Mouse (Mus musculus): ENCODE measurements around the gene Arsk. TPM values are rescaled to one million over a fixed set of nuclear protein-coding genes. Genes with fewer than 3 reads are reported as not detected.

Gene Arsk
- polyA plus RNA-seq, 1 experiment, result 1.5 TPM

GRCm38 (mm10) chr13:76044971-76045370 is 53.5 kb downstream of the Arsk start:
- no peak for DNase-seq (ENCODE audit: low read depth, low spot score)

GRCm38 (mm10) chr13:76042455-76042854 is 56.0 kb downstream of the Arsk start:
- WGBS, result 44% methylated on average over 1 of the region's 1 CpGs
- no peak for DNase-seq (ENCODE audit: low read depth, low spot score)

GRCm38 (mm10) chr13:76024588-76024987 is 73.9 kb downstream of the Arsk start:
- DNase-seq (ENCODE audit: low read depth, low spot score), result no peak
- 61% methylated on average over 3 of the region's 3 CpGs for WGBS

GRCm38 (mm10) chr13:76021782-76022181 is 76.7 kb downstream of the Arsk start:
- DNase-seq (ENCODE audit: low read depth, low spot score), result no peak
- 86% methylated on average over 2 of the region's 2 CpGs for WGBS

GRCm38 (mm10) chr13:76018844-76019400 is 79.5 kb downstream of the Arsk start:
- WGBS, result 25% methylated on average over 5 of the region's 5 CpGs

GRCm38 (mm10) chr13:76017974-76018843 is 80.3 kb downstream of the Arsk start, which contains the start of gene Rfesd:
Gene Rfesd, minus strand, starts transcription at chr13:76018719.
- WGBS, result under 1% methylated on average over 50 of the region's 50 CpGs
- peak; percentile 90 for DNase-seq (ENCODE audit: low read depth, low spot score)

More at GRCm38 (mm10) chr13:76018844-76019400, 79.5 kb downstream of the Arsk start:
- peak; percentile 24 for DNase-seq (ENCODE audit: low read depth, low spot score)

GRCm38 (mm10) chr13:76017465-76017864 is 81.0 kb downstream of the Arsk start:
- DNase-seq (ENCODE audit: low read depth, low spot score), result no peak
- WGBS, result 52% methylated on average over 4 of the region's 4 CpGs

- 47% methylated on average over 2 of the region's 2 CpGs for WGBS
- no peak for DNase-seq (ENCODE audit: low read depth, low spot score)
These were observed 83.9 kb downstream of the Arsk start for GRCm38 (mm10) chr13:76014511-76014910.

Other genes starting within 250 kb of the Arsk start
- gene Rhobtb3, start 154.7 kb downstream of the Arsk start, polyA plus RNA-seq (2012; rRNA removed), result 1.7 and 2.3 TPM in 2 replicates
- not detected in 2 replicates for gene Spata9, start 131.5 kb downstream of the Arsk start, polyA plus RNA-seq (2012; rRNA removed)
- gene Rfesd, start 79.9 kb downstream of the Arsk start, polyA plus RNA-seq (2012; rRNA removed), result 3.7 and 4.9 TPM in 2 replicates
- 0.05 TPM in 1 of 2 replicates, not detected in the other for gene Gpr150, start 41.7 kb downstream of the Arsk start, polyA plus RNA-seq (2012; rRNA removed)
- 6.3 and 6.4 TPM in 2 replicates for gene Ttc37, start 74 bp upstream of the Arsk start, polyA plus RNA-seq (2012; rRNA removed)
- not detected in 2 replicates for gene Fam81b, start 206.4 kb upstream of the Arsk start, polyA plus RNA-seq (2012; rRNA removed)